Mouse (Mus musculus): ENCODE measurements around the gene Sfxn2. TPM values are rescaled to one million over a fixed set of nuclear protein-coding genes. Genes with fewer than 3 reads are reported as not detected.

Sfxn2 gene
- total RNA-seq, 2 experiments from 2014 or later: 3.1 to 3.5 TPM

- intact Hi-C loops (cut with DNase I): no loop called here
- no peak for DNase-seq
Measured at GRCm38 (mm10) chr19:46592751-46593439, 19.7 kb downstream of the Sfxn2 start.

- intact Hi-C loops (cut with DNase I): loop anchor here (2.0 kb wide), 2 partner anchors 25 to 47 kb away; no protein-coding TSS in a partner anchor
- DNase-seq: no peak
Measured at GRCm38 (mm10) chr19:46598187-46598586, 25.0 kb downstream of the Sfxn2 start.

- intact Hi-C loops (cut with DNase I): loop anchor here (2.0 kb wide), 2 partner anchors 24 to 46 kb away; no protein-coding TSS in a partner anchor
- peak; percentile 92 for DNase-seq
Measured at GRCm38 (mm10) chr19:46598720-46599252, 25.6 kb downstream of the Sfxn2 start, which contains the start of gene Wbp1l. Wbp1l (plus strand) TSS chr19:46599084.

- intact Hi-C loops (cut with DNase I): loop anchor here (2.0 kb wide), 2 partner anchors 23 to 45 kb away; no protein-coding TSS in a partner anchor
- peak in 1 of 2 experiments; percentile 46 for DNase-seq
Measured at GRCm38 (mm10) chr19:46599375-46600256, 26.5 kb downstream of the Sfxn2 start.

GRCm38 (mm10) chr19:46600371-46600770 lies 27.2 kb downstream of the Sfxn2 start:
- intact Hi-C loops (cut with DNase I): no loop called here
- no peak for DNase-seq

GRCm38 (mm10) chr19:46601491-46601890 lies 28.3 kb downstream of the Sfxn2 start:
- no peak for DNase-seq

GRCm38 (mm10) chr19:46602406-46602805 lies 29.2 kb downstream of the Sfxn2 start:
- no peak for DNase-seq
- intact Hi-C loops (cut with DNase I): no loop called here

More at GRCm38 (mm10) chr19:46601491-46601890, 28.3 kb downstream of the Sfxn2 start:
- intact Hi-C loops (cut with DNase I): no loop called here

GRCm38 (mm10) chr19:46606718-46607117 lies 33.6 kb downstream of the Sfxn2 start:
- DNase-seq: no peak
- intact Hi-C loops (cut with DNase I): no loop called here

GRCm38 (mm10) chr19:46607424-46607823 lies 34.3 kb downstream of the Sfxn2 start:
- intact Hi-C loops (cut with DNase I): no loop called here
- peak in 1 of 2 experiments; percentile 55 for DNase-seq

- intact Hi-C loops (cut with DNase I): no loop called here
- DNase-seq: no peak
Measured at GRCm38 (mm10) chr19:46608158-46608557, 35.0 kb downstream of the Sfxn2 start.

- intact Hi-C loops (cut with DNase I): no loop called here
- DNase-seq: no peak
Measured at GRCm38 (mm10) chr19:46616378-46616777, 43.2 kb downstream of the Sfxn2 start.

- DNase-seq: no peak
- intact Hi-C loops (cut with DNase I): no loop called here
Measured at GRCm38 (mm10) chr19:46617361-46617760, 44.2 kb downstream of the Sfxn2 start.

GRCm38 (mm10) chr19:46618322-46618721 lies 45.2 kb downstream of the Sfxn2 start:
- DNase-seq: no peak
- intact Hi-C loops (cut with DNase I): no loop called here

GRCm38 (mm10) chr19:46619001-46619400 lies 45.8 kb downstream of the Sfxn2 start:
- DNase-seq: no peak
- intact Hi-C loops (cut with DNase I): no loop called here

- DNase-seq: no peak
- intact Hi-C loops (cut with DNase I): no loop called here
Measured at GRCm38 (mm10) chr19:46619518-46619917, 46.4 kb downstream of the Sfxn2 start.

- no peak for DNase-seq
- intact Hi-C loops (cut with DNase I): no loop called here
Measured at GRCm38 (mm10) chr19:46620016-46620808, 47.0 kb downstream of the Sfxn2 start.

- no peak for DNase-seq
- intact Hi-C loops (cut with DNase I): loop anchor here (2.0 kb wide), 1 partner anchor 23 kb away; the partner anchor contains the start of gene Wbp1l
Measured at GRCm38 (mm10) chr19:46621236-46622183, 48.3 kb downstream of the Sfxn2 start.

- no peak for DNase-seq
- intact Hi-C loops (cut with DNase I): loop anchor here (1.0 to 2.0 kb wide), 2 partner anchors 23 to 24 kb away; partner anchors contain the start of gene Wbp1l
Measured at GRCm38 (mm10) chr19:46622659-46623193, 49.6 kb downstream of the Sfxn2 start.

All from heart, postnatal 36 days (tissue).